Mouse (Mus musculus) limb, embryonic 15.5 days (tissue): ENCODE results near the gene Rps29. TPM values are rescaled to one million over a fixed set of nuclear protein-coding genes. Genes with fewer than 3 reads are reported as not detected.
A peak's percentile ranks its signal among the peaks of the same experiment; 100 is the strongest.
"Not testable (repeated sequence)": the region's sequence is repeated elsewhere in the genome, so short reads cannot be mapped to it uniquely, and the experiment has no call there.

Experiments
- ATAC-seq: fragments of 200-750 bp; cut with Nextera tagmentation; 2 replicates; pipeline ENCODE4 v1.8.0; 2017; ENCODE audit warnings: low read depth, moderate TSS enrichment; ENCODE audit not compliant: insufficient number of reproducible peaks, low FRiP score, low TSS enrichment
- H3K27ac ChIP-seq: fragments of 300-500 bp; sonication (generic); 2 replicates; pipeline ENCODE4 v1.5.1; 2015; ENCODE audit warnings: moderate library complexity, mild to moderate bottlenecking, inconsistent platforms
- H3K27me3 ChIP-seq: fragments of 300-500 bp; sonication (generic); 2 replicates; pipeline ENCODE4 v1.6.1; 2015; ENCODE audit warnings: inconsistent platforms
- H3K36me3 ChIP-seq: fragments of 300-500 bp; sonication (generic); 2 replicates; pipeline ENCODE4 v1.6.1; 2015; ENCODE audit warnings: inconsistent platforms
- H3K4me1 ChIP-seq: fragments of 300-500 bp; sonication (generic); 2 replicates; pipeline ENCODE4 v1.6.1; 2015; ENCODE audit warnings: inconsistent platforms
- H3K4me2 ChIP-seq: fragments of 300-500 bp; sonication (generic); 2 replicates; pipeline ENCODE4 v1.6.1; 2015; ENCODE audit warnings: mild to moderate bottlenecking, inconsistent platforms
- H3K4me3 ChIP-seq: fragments of 300-500 bp; sonication (generic); 2 replicates; pipeline ENCODE4 v1.5.1; 2015; ENCODE audit warnings: mild to moderate bottlenecking, inconsistent platforms
- H3K9ac ChIP-seq: fragments of 300-500 bp; sonication (generic); 2 replicates; pipeline ENCODE4 v1.6.1; 2015; ENCODE audit warnings: inconsistent platforms
- H3K9me3 ChIP-seq: fragments of 300-500 bp; sonication (generic); 2 replicates; pipeline ENCODE4 v1.6.1; 2016; ENCODE audit warnings: inconsistent platforms
- WGBS: fragments of 180-500 bp; shearing (Covaris S2); methylation state at CpG from one replicate; pipeline ENCODE4 v1.1.7; 2015; 5-methylcytosine and 5-hydroxymethylcytosine counted together
- polyA plus RNA-seq: library from polyadenylated mRNA; unstranded; fragments of >200 nt; fragmentation: Nextera tagmentation; extraction: Ambion mirVana; gene quantifications from 2 replicates; pipeline ENCODE4 v1.2.1, GENCODE M21; 2015

Rps29 gene
- polyA plus RNA-seq, 1 experiment from 2014 or later = 1,758 TPM

- 95% methylated on average over 2 of the region's 2 CpGs for WGBS
- no peaks in the 10 kb centered on the region for H3K27me3 ChIP-seq
These were observed 12.3 kb upstream of the Rps29 start for GRCm38 (mm10) chr12:69171307-69171706.

GRCm38 (mm10) chr12:69168461-69169106 lies 9.6 kb upstream of the Rps29 start, which contains the start of gene Lrr1:
TSS of gene Lrr1 (plus strand) at chr12:69168814.
- under 1% methylated on average over 40 of the region's 40 CpGs for WGBS
- peak within 1 kb of the TSS; percentile 81 for H3K27ac ChIP-seq
- H3K27me3 ChIP-seq = no peaks in the 10 kb centered on the region
- ATAC-seq = peak; percentile 88
- peak within 1 kb of the TSS; percentile 79 for H3K4me3 ChIP-seq
- peak within 1 kb of the TSS; percentile 81 for H3K4me2 ChIP-seq
- H3K36me3 ChIP-seq = no peaks in the 10 kb centered on the region
- peaks cover 12% of the 10 kb centered on the region; the same call in 1 of the 2 replicates for H3K4me1 ChIP-seq
- no peaks in the 10 kb centered on the region for H3K9me3 ChIP-seq
- H3K9ac ChIP-seq = peak within 1 kb of the TSS; percentile 59

More at GRCm38 (mm10) chr12:69171307-69171706, 12.3 kb upstream of the Rps29 start:
- H3K9me3 ChIP-seq = no peaks in the 10 kb centered on the region
- H3K4me2 ChIP-seq = no peak overlapping the region
- no peak overlapping the region for H3K9ac ChIP-seq
- H3K4me1 ChIP-seq = peaks cover 12% of the 10 kb centered on the region; the same call in 1 of the 2 replicates
- peaks cover 16% of the 10 kb centered on the region; the same call in 1 of the 2 replicates for H3K36me3 ChIP-seq
- no peak overlapping the region for H3K4me3 ChIP-seq
- ATAC-seq = no peak
- H3K27ac ChIP-seq = no peak overlapping the region

GRCm38 (mm10) chr12:69167656-69168460 lies 8.9 kb upstream of the Rps29 start:
- peak overlapping the region; percentile 59 for H3K9ac ChIP-seq
- H3K4me1 ChIP-seq = peaks cover 12% of the 10 kb centered on the region; the same call in 1 of the 2 replicates
- H3K4me2 ChIP-seq = peak overlapping the region; percentile 81
- no peaks in the 10 kb centered on the region for H3K36me3 ChIP-seq
- 7% methylated on average over 18 of the region's 18 CpGs for WGBS
- no peaks in the 10 kb centered on the region for H3K27me3 ChIP-seq
- ATAC-seq = 0 out of 2 replicates have a peak, but pooled peaks have one; percentile 25
- H3K4me3 ChIP-seq = peak overlapping the region; percentile 79
- H3K27ac ChIP-seq = peak overlapping the region; percentile 81
- H3K9me3 ChIP-seq = no peaks in the 10 kb centered on the region

GRCm38 (mm10) chr12:69166861-69167581 lies 8.0 kb upstream of the Rps29 start:
- WGBS = 69% methylated on average over 8 of the region's 8 CpGs
- not testable (repeated sequence) for ATAC-seq

GRCm38 (mm10) chr12:69164904-69165303 lies 5.9 kb upstream of the Rps29 start:
- peaks cover 10% of the 10 kb centered on the region; the same call in 1 of the 2 replicates for H3K4me1 ChIP-seq
- H3K9ac ChIP-seq = no peak overlapping the region
- H3K4me2 ChIP-seq = no peak overlapping the region
- H3K9me3 ChIP-seq = no peaks in the 10 kb centered on the region
- H3K27me3 ChIP-seq = no peaks in the 10 kb centered on the region
- ATAC-seq = no peak
- H3K4me3 ChIP-seq = no peak overlapping the region
- H3K27ac ChIP-seq = no peak overlapping the region
- H3K36me3 ChIP-seq = no peaks in the 10 kb centered on the region
- 41% methylated on average over 3 of the region's 3 CpGs for WGBS

More at GRCm38 (mm10) chr12:69166861-69167581, 8.0 kb upstream of the Rps29 start:
- H3K36me3 ChIP-seq, H3K4me3 ChIP-seq, H3K9me3 ChIP-seq, H3K27me3 ChIP-seq, H3K9ac ChIP-seq, H3K4me2 ChIP-seq, H3K27ac ChIP-seq: not testable (repeated sequence)
- peaks cover 12% of the 10 kb centered on the region; the same call in 1 of the 2 replicates for H3K4me1 ChIP-seq

GRCm38 (mm10) chr12:69163586-69163985 lies 4.6 kb upstream of the Rps29 start:
- H3K4me3 ChIP-seq, H3K4me1 ChIP-seq, H3K9me3 ChIP-seq, H3K9ac ChIP-seq, H3K4me2 ChIP-seq, H3K27ac ChIP-seq, H3K36me3 ChIP-seq, ATAC-seq, H3K27me3 ChIP-seq: not testable (repeated sequence)
- 81% methylated on average over 4 of the region's 4 CpGs for WGBS

GRCm38 (mm10) chr12:69160677-69161076 lies 1.7 kb upstream of the Rps29 start:
- not testable (repeated sequence) for H3K4me2 ChIP-seq, H3K27ac ChIP-seq, H3K4me3 ChIP-seq, H3K27me3 ChIP-seq, ATAC-seq, H3K9me3 ChIP-seq, H3K9ac ChIP-seq, H3K4me1 ChIP-seq
- 79% methylated on average over 2 of the region's 2 CpGs for WGBS
- peaks cover 17% of the 10 kb centered on the region for H3K36me3 ChIP-seq

- H3K4me3 ChIP-seq = peak overlapping the region; percentile 66
- H3K9me3 ChIP-seq = no peaks in the 10 kb centered on the region
- H3K9ac ChIP-seq = no peak overlapping the region
- no peaks in the 10 kb centered on the region for H3K27me3 ChIP-seq
- H3K36me3 ChIP-seq = peaks cover 17% of the 10 kb centered on the region
- H3K4me2 ChIP-seq = no peak overlapping the region
- H3K27ac ChIP-seq = 0 out of 2 replicates have a peak overlapping the region, but pooled peaks have one; percentile 63
- WGBS = 4% methylated on average over 9 of the region's 9 CpGs
- H3K4me1 ChIP-seq = peaks cover 4% of the 10 kb centered on the region
- no peak for ATAC-seq
These were observed 573 bp upstream of the Rps29 start for GRCm38 (mm10) chr12:69159578-69159940.

GRCm38 (mm10) chr12:69158366-69158764 lies 621 bp downstream of the Rps29 start:
- H3K9ac ChIP-seq = peak overlapping the region; percentile 72
- H3K36me3 ChIP-seq = peaks cover 17% of the 10 kb centered on the region
- no peaks in the 10 kb centered on the region for H3K9me3 ChIP-seq
- 1% methylated on average over 19 of the region's 19 CpGs for WGBS
- H3K27ac ChIP-seq = peak overlapping the region; percentile 95
- peak overlapping the region; percentile 55 for H3K4me2 ChIP-seq
- H3K27me3 ChIP-seq = no peaks in the 10 kb centered on the region
- peaks cover 4% of the 10 kb centered on the region for H3K4me1 ChIP-seq
- H3K4me3 ChIP-seq = peak overlapping the region; percentile 66
- no peak for ATAC-seq

- no peaks in the 10 kb centered on the region for H3K27me3 ChIP-seq
- no peak overlapping the region for H3K9ac ChIP-seq
- no peak overlapping the region for H3K4me2 ChIP-seq
- H3K4me1 ChIP-seq = peaks cover 4% of the 10 kb centered on the region
- H3K27ac ChIP-seq = no peak overlapping the region
- peaks cover 17% of the 10 kb centered on the region for H3K36me3 ChIP-seq
- ATAC-seq = no peak
- no peak overlapping the region for H3K4me3 ChIP-seq
- H3K9me3 ChIP-seq = no peaks in the 10 kb centered on the region
- 91% methylated on average over 2 of the region's 2 CpGs for WGBS
These were observed 1.9 kb downstream of the Rps29 start for GRCm38 (mm10) chr12:69157107-69157506.

GRCm38 (mm10) chr12:69156436-69156835 lies 2.5 kb downstream of the Rps29 start:
- 85% methylated on average over 4 of the region's 4 CpGs for WGBS
- Histone ChIP-seq H3K4me2 (no peak overlapping the region), H3K36me3 (peaks cover 17% of the 10 kb centered on the region), H3K9me3 (no peaks in the 10 kb centered on the region), H3K27me3 (no peaks in the 10 kb centered on the region), H3K9ac (no peak overlapping the region), H3K27ac (no peak overlapping the region), H3K4me1 (peaks cover 4% of the 10 kb centered on the region), H3K4me3 (no peak overlapping the region)
- ATAC-seq = no peak
